Mouse (Mus musculus): ENCODE data around the gene Scnn1a. TPM values are rescaled to one million over a fixed set of nuclear protein-coding genes. Genes with fewer than 3 reads are reported as not detected.

The Scnn1a gene
- polyA plus RNA-seq, 1 experiment, result 5.6 TPM

- WGBS, result 26% methylated on average over 2 of the region's 2 CpGs
- Histone ChIP-seq H3K4me1 (ENCODE audit: control insufficient read depth, insufficient read depth, low read length) (peaks cover 2% of the 10 kb centered on the region; the same call in 1 of the 2 replicates), H3K27ac (ENCODE audit: control insufficient read depth, insufficient read depth, low read depth, low read length, poor library complexity) (peak overlapping the region; percentile 30; the same call in 1 of the 2 replicates), H3K4me3 (replicated peaks; ENCODE audit: control insufficient read depth, low read depth, low read length) (no peak overlapping the region)
- no peak for TF ChIP-seq POLR2A (IDR thresholded peaks at IDR 0.05; ENCODE audit: borderline replicate concordance, control insufficient read depth, low read depth, low read length)
- no peak for TF ChIP-seq CTCF (IDR thresholded peaks at IDR 0.05; ENCODE audit: control insufficient read depth, insufficient read depth, low read length)
Observed at GRCm38 (mm10) chr6:125334356-125334755, 13.9 kb downstream of the Scnn1a start.

- Histone ChIP-seq H3K4me1 (ENCODE audit: control insufficient read depth, insufficient read depth, low read length) (peaks cover 6% of the 10 kb centered on the region), H3K4me3 (replicated peaks; ENCODE audit: control insufficient read depth, low read depth, low read length) (no peak overlapping the region), H3K27ac (ENCODE audit: control insufficient read depth, insufficient read depth, low read depth, low read length, poor library complexity) (peak overlapping the region; percentile 17)
- TF ChIP-seq POLR2A (IDR thresholded peaks at IDR 0.05; ENCODE audit: borderline replicate concordance, control insufficient read depth, low read depth, low read length) (no peak), CTCF (IDR thresholded peaks at IDR 0.05; ENCODE audit: control insufficient read depth, insufficient read depth, low read length) (no peak)
- 29% methylated on average over 9 of the region's 9 CpGs for WGBS
Observed at GRCm38 (mm10) chr6:125338791-125339660, 18.6 kb downstream of the Scnn1a start.

- peaks cover 8% of the 10 kb centered on the region for H3K4me1 ChIP-seq (ENCODE audit: control insufficient read depth, insufficient read depth, low read length)
- WGBS, result 18% methylated on average over 5 of the region's 5 CpGs
- H3K27ac ChIP-seq (ENCODE audit: control insufficient read depth, insufficient read depth, low read depth, low read length, poor library complexity), result peak overlapping the region; percentile 76
- no peak overlapping the region for H3K4me3 ChIP-seq (replicated peaks; ENCODE audit: control insufficient read depth, low read depth, low read length)
- no peak for TF ChIP-seq CTCF (IDR thresholded peaks at IDR 0.05; ENCODE audit: control insufficient read depth, insufficient read depth, low read length)
- no peak for TF ChIP-seq POLR2A (IDR thresholded peaks at IDR 0.05; ENCODE audit: borderline replicate concordance, control insufficient read depth, low read depth, low read length)
Observed at GRCm38 (mm10) chr6:125340244-125340643, 19.8 kb downstream of the Scnn1a start.

- Histone ChIP-seq H3K4me1 (ENCODE audit: control insufficient read depth, insufficient read depth, low read length) (peaks cover 10% of the 10 kb centered on the region), H3K4me3 (replicated peaks; ENCODE audit: control insufficient read depth, low read depth, low read length) (peak overlapping the region; percentile 19), H3K27ac (ENCODE audit: control insufficient read depth, insufficient read depth, low read depth, low read length, poor library complexity) (peak overlapping the region; percentile 77)
- TF ChIP-seq POLR2A (IDR thresholded peaks at IDR 0.05; ENCODE audit: borderline replicate concordance, control insufficient read depth, low read depth, low read length), result no peak
- TF ChIP-seq CTCF (IDR thresholded peaks at IDR 0.05; ENCODE audit: control insufficient read depth, insufficient read depth, low read length), result no peak
- WGBS, result 27% methylated on average over 3 of the region's 3 CpGs
Observed at GRCm38 (mm10) chr6:125342198-125342597, 21.7 kb downstream of the Scnn1a start.

- no peak for TF ChIP-seq CTCF (IDR thresholded peaks at IDR 0.05; ENCODE audit: control insufficient read depth, insufficient read depth, low read length)
- Histone ChIP-seq H3K27ac (ENCODE audit: control insufficient read depth, insufficient read depth, low read depth, low read length, poor library complexity) (peak overlapping the region; percentile 94), H3K4me1 (ENCODE audit: control insufficient read depth, insufficient read depth, low read length) (peaks cover 13% of the 10 kb centered on the region), H3K4me3 (replicated peaks; ENCODE audit: control insufficient read depth, low read depth, low read length) (peak overlapping the region; percentile 50)
- 75% methylated on average over 8 of the region's 8 CpGs for WGBS
Observed at GRCm38 (mm10) chr6:125344084-125344483, 23.6 kb downstream of the Scnn1a start.

GRCm38 (mm10) chr6:125344866-125345265 is 24.4 kb downstream of the Scnn1a start:
- Histone ChIP-seq H3K4me3 (replicated peaks; ENCODE audit: control insufficient read depth, low read depth, low read length) (no peak overlapping the region), H3K27ac (ENCODE audit: control insufficient read depth, insufficient read depth, low read depth, low read length, poor library complexity) (peak overlapping the region; percentile 94), H3K4me1 (ENCODE audit: control insufficient read depth, insufficient read depth, low read length) (peaks cover 13% of the 10 kb centered on the region)
- 41% methylated on average over 4 of the region's 4 CpGs for WGBS
- TF ChIP-seq CTCF (IDR thresholded peaks at IDR 0.05; ENCODE audit: control insufficient read depth, insufficient read depth, low read length) (no peak), POLR2A (IDR thresholded peaks at IDR 0.05; ENCODE audit: borderline replicate concordance, control insufficient read depth, low read depth, low read length) (no peak)

- Histone ChIP-seq H3K4me1 (ENCODE audit: control insufficient read depth, insufficient read depth, low read length) (peaks cover 9% of the 10 kb centered on the region), H3K4me3 (replicated peaks; ENCODE audit: control insufficient read depth, low read depth, low read length) (no peak overlapping the region), H3K27ac (ENCODE audit: control insufficient read depth, insufficient read depth, low read depth, low read length, poor library complexity) (peak overlapping the region; percentile 47)
- WGBS, result 6% methylated on average over 1 of the region's 1 CpGs
- TF ChIP-seq POLR2A (IDR thresholded peaks at IDR 0.05; ENCODE audit: borderline replicate concordance, control insufficient read depth, low read depth, low read length), result no peak
- TF ChIP-seq CTCF (IDR thresholded peaks at IDR 0.05; ENCODE audit: control insufficient read depth, insufficient read depth, low read length), result no peak
Observed at GRCm38 (mm10) chr6:125345625-125346024, 25.2 kb downstream of the Scnn1a start.

GRCm38 (mm10) chr6:125346029-125346428 is 25.6 kb downstream of the Scnn1a start:
- no peak for TF ChIP-seq POLR2A (IDR thresholded peaks at IDR 0.05; ENCODE audit: borderline replicate concordance, control insufficient read depth, low read depth, low read length)
- TF ChIP-seq CTCF (IDR thresholded peaks at IDR 0.05; ENCODE audit: control insufficient read depth, insufficient read depth, low read length), result no peak
- no peak overlapping the region for H3K4me3 ChIP-seq (replicated peaks; ENCODE audit: control insufficient read depth, low read depth, low read length)
- H3K27ac ChIP-seq (ENCODE audit: control insufficient read depth, insufficient read depth, low read depth, low read length, poor library complexity), result peak overlapping the region; percentile 47
- H3K4me1 ChIP-seq (ENCODE audit: control insufficient read depth, insufficient read depth, low read length), result peaks cover 9% of the 10 kb centered on the region
- 57% methylated on average over 2 of the region's 2 CpGs for WGBS

Measured in bone marrow, adult 2 months (tissue).